Mouse (Mus musculus) adrenal gland, postnatal 4 days (tissue): ENCODE results near the gene Rnf4. TPM values are rescaled to one million over a fixed set of nuclear protein-coding genes. Genes with fewer than 3 reads are reported as not detected.

ENCODE experiments used
- DNase-seq, 2 experiments: peaks; one replicate each; pipeline ENCODE4 v3.0.0; 2021 to 2022; ENCODE audit warnings: low spot score in 2 of 2, mixed read lengths in 2 of 2
- long read RNA-seq, 2 experiments: library from polyadenylated mRNA; stranded (forward); transcript quantifications; one replicate each; pipeline ENCODE4 v2.0.0; 2021
- total RNA-seq, 2 experiments: library from RNA; stranded (reverse); gene quantifications; 2 replicates each; pipeline ENCODE4 v1.2.3; 2021

Rnf4 gene
- 100 to 1,000 TPM; 129 TPM for total RNA-seq
- long read RNA-seq, experiment 1, full-length matches to known transcripts, result 4 of 6 reads
- long read RNA-seq, experiment 1, partial matches to known transcripts, result 1 of 6 reads
- long read RNA-seq, experiment 1, other reads (novel, unspliced or antisense), result 1 of 6 reads
- long read RNA-seq, experiment 2, full-length matches to known transcripts, result 27 of 31 reads
- long read RNA-seq, experiment 2, partial matches to known transcripts, result 0 of 31 reads
- long read RNA-seq, experiment 2, other reads (novel, unspliced or antisense), result 4 of 31 reads

- DNase-seq, result peak; percentile 92 to 95
Observed at GRCm38 (mm10) chr5:34336097-34336774, at the start of gene Rnf4. Gene Rnf4 (plus strand): TSS chr5:34336289.

DNA sequence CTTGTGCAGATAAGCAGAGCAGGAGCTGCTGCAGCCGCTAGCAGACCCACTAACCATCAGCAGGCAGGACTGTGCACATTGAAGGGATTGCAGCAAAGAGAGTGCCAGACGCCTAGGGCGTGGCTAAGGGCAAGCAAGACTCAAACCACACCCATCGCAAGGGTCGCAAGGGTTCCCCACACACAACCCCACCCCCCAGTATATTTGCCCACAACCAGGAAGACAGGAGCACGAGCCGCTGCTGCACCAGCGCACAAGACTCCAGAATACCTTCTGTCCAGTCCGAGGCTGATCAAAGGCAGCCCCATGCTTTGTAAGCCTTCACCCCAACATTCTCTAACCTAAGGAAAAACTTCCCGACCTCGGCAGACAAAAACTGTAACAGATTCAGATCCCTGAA, 49.6 kb upstream of the Rnf4 start:
- no peak for DNase-seq

DNA sequence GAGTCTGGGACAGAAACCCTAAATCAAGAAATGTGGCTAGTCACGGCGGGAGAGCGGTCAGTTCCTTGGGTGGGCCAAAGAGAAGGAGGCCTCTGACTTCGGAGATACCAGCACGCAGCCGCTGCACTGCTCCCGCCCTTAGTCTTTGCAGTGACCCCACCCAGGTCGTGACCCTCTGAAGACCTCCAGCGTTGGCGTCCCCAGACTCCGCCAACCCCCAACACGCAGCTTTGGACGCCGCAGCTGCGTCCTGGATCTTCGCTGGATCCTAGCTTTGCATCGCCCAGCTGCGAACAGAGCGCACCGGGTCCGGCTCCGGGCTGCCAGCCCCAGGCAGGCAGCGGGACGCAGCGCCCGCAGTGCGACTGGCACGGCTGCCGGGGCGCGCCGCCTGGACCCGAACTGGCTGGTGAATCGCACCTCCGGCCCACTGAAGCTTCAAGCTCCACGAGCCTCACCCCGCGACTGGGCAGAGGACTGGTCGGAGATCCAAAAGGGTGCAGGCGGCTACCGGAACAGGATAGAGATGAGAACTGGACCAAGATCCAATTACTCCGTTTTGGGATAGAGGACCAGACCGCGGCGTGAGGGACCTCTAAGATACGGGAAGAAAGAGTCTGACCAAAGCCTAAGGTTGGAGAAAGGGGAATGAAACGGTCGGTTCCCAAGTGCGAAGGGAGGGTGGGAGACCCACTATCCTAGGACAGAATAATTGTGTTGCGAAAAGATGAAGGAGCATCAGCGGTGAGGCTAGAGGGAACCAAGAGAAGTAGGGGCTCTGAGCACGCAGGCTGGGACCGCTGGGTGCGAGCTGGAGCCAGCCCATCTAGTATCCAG, 48.9 kb upstream of the Rnf4 start:
- DNase-seq, result no peak

- no peak for DNase-seq
Observed at GRCm38 (mm10) chr5:34287838-34288145, 48.3 kb upstream of the Rnf4 start.

DNA sequence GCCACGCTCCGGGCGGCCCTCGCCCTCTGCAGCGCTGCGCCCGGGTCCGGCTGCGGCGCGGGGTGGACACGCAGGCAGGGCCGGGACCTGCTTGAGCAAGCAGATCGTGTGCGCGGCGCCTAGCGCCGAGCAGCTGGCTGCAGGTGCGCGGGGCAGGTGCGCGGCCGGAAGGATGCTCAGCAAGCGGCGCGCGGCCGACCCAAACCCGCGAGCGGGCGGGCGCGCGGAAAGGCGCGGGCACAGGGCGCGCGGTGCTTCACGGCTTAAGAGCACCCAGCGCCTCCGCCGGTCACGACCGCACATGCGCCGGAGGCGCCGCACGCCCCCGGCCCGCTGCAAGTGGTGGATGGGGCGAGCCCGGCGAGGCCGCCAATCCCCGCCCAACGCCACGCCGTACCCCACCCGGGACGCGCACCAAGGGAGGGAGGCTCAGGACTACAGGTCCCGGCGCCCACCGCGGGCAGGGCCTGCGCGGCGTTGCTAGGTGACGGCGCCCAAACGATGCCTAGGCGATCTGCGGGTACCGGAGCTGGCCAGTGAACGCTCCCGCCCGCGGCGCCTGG, 47.9 kb upstream of the Rnf4 start, which contains the start of the genes Zfyve28 and Cfap99:
Gene Zfyve28 (minus strand): TSS at position 296 of the 563 bp plus-strand sequence.
Gene Cfap99 (plus strand): TSS at position 447 of the 563 bp plus-strand sequence.
- peak; percentile 42 to 50 for DNase-seq

DNA sequence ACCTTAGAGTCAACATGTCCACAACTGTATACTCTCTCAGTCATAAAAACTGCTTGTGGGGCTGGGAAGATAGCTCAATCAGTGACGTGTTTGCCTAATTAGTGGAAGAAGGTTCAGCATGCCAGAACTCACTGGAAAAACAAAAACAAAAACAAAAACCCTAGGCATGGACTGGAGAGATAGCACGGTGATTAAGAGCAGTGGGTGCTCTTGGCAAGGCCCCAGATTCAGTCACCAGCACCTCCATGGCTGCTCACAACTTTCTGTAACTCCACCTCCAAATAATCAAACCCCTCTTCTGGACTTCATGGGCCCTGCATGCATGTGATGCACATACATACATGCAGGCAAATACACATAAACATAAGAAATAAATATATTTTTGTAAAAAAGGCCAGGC, 46.8 kb upstream of the Rnf4 start:
- DNase-seq, result no peak

GRCm38 (mm10) chr5:34293363-34293762, 42.7 kb upstream of the Rnf4 start:
- no peak for DNase-seq

DNA sequence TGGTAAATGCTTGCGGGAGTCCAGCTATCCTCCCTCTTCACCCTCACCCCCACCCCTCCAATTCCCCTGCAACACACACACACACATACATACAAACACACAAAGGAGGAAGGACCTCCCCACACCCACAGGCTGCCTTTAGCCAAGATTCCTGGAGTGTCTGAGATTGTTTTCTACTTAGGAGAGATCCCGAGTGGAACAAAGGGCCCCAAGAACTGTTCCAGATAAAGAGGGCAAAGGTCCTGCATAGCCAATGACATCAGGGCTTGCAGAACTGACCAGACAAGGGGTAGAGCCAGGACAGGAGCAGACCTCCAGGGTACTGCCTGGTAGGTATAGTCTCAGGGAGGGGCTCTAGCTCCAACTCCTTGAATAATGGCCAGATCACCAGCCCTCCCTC, 41.4 kb upstream of the Rnf4 start:
- DNase-seq, result no peak

DNA sequence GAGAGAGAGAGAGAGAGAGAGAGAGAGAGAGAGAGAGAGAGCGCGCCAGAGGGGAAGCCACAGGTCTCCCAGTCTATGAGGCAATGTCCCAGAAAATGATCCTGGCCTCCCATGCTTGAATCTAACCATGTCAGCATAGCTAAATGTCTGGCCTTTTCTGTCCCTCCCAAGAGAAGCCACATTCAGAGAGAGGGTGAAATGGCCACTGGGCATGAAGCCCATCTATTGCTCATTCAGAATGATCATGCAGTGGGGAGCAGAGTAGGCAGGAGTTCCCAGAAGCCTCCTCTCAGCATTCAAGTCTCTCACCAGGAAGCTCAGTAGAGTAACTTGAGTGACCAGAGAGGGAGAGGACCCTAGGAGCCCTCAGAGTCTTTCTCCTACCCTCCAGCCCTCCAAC, 40.9 kb upstream of the Rnf4 start:
- DNase-seq, result no peak

GRCm38 (mm10) chr5:34298061-34298460, 38.0 kb upstream of the Rnf4 start:
- DNase-seq, result no peak

DNA sequence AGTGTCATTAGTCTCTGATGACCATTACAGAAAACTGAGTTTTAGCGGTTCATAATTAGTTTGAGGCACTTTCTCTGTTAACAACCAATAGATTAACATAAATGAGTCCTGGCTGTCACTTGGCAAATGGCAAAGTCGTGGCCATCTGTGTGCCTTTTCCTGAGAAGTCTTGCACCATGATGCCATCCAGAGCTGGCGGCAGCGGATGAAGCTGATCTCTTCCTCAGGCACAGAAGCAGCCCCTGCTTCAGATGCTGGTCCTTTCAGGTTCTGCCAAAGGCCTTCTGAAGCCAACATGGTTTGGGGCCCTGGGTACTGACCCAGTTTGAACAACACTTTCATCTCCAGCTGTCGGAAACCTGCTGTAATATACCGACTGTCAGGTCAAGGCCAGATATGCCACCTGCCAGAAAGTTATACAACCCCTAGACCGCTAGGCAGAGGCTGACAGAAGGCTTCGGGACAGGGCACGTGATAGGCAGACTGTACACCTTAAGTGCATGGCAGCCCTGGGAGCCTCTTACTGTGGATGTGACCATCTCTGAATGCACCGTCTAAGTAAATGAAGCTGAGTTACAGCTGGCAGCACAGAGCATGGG, 37.1 kb upstream of the Rnf4 start:
- no peak for DNase-seq

- no peak for DNase-seq
Observed at GRCm38 (mm10) chr5:34302377-34302776, 33.7 kb upstream of the Rnf4 start.

- DNase-seq, result no peak
Observed at GRCm38 (mm10) chr5:34309016-34309415, 27.1 kb upstream of the Rnf4 start.

DNA sequence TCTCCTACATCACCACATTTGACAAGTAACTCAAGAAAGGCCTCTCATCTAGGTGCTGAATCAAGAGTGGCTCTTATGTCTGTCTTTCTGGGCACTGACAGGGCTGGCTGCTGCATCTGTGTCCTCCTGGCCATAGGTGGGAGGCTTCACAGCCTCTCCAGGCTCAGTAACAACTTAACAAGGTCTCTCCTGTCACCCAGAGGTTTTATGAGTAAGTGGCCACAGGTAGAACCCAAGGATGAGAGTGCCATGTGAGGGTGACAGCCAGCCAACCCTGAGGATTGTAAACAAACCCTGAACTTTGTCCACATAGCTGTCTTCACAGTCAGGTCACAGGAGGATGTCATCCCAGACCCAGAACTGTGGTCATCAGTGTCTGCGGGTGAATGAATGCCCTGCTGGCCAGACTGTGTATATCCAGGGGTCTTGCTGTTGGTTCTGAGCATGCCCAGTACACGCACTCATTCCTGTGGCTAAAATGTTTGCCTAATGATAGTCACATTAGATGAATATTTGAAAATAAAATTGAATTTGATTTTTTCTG, 16.5 kb upstream of the Rnf4 start:
- no peak for DNase-seq

DNA sequence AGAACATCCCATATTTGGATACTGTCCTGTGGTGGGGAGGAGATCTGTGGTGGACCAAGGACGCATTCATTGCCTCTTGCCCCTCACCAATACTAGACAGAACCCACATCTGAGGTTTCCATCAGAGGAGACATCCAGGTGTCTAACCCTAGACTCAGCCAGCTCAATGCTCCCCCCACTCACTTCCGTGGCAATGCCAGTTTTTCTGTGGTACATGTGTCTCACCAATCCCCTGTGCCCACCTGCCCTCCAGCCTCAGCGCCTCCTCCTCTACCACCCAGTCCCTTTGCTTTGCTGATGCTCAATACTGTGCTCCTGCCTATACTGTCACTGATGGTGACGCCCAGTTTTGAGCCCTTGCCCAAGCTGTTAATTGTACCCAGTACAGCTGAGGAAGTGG, 14.9 kb upstream of the Rnf4 start:
- no peak for DNase-seq

GRCm38 (mm10) chr5:34325286-34325685, 10.8 kb upstream of the Rnf4 start:
- no peak for DNase-seq

- no peak for DNase-seq
Observed at GRCm38 (mm10) chr5:34326249-34326691, 9.8 kb upstream of the Rnf4 start.

- DNase-seq, result peak in 1 of 2 experiments; percentile 9
Observed at GRCm38 (mm10) chr5:34326875-34327576, 9.1 kb upstream of the Rnf4 start.

- no peak for DNase-seq
Observed at GRCm38 (mm10) chr5:34330136-34330535, 6.0 kb upstream of the Rnf4 start.

GRCm38 (mm10) chr5:34334081-34334480, 2.0 kb upstream of the Rnf4 start:
- no peak for DNase-seq
